Mouse (Mus musculus) CH12.LX (cell line): Measurements from ENCODE around the gene Eps15l1. TPM values are rescaled to one million over a fixed set of nuclear protein-coding genes. Genes with fewer than 3 reads are reported as not detected.

ENCODE experiments used
- DNase-seq: peaks from one replicate; pipeline ENCODE4 v3.0.0-alpha.2; 2013; ENCODE audit errors: extremely low read depth
- H3K27ac ChIP-seq: 2 replicates; pipeline ENCODE4 v1.5.1; 2012; ENCODE audit warnings: low read depth, mild to moderate bottlenecking, control low read depth, moderate library complexity; ENCODE audit not compliant: insufficient read depth
- H3K27me3 ChIP-seq: replicated peaks from 2 replicates; pipeline ENCODE3; 2012; ENCODE audit warnings: inconsistent platforms
- H3K36me3 ChIP-seq, 2 experiments: replicated peaks in 1 of 2; 2 replicates each; pipeline versions ENCODE3 to v1.6.1; 2012; ENCODE audit warnings: inconsistent platforms in 1 of 2, low read length in 1 of 2, mild to moderate bottlenecking in 1 of 2, mixed read lengths in 1 of 2, moderate library complexity in 1 of 2; ENCODE audit not compliant: control insufficient read depth in 1 of 2, insufficient read depth in 1 of 2
- H3K4me1 ChIP-seq, 2 experiments: 2 replicates each; pipeline ENCODE4 v1.6.1; 2012; ENCODE audit warnings: inconsistent platforms in 1 of 2, moderate library complexity in 1 of 2; ENCODE audit not compliant: insufficient read depth in 2 of 2, control insufficient read depth in 1 of 2
- H3K4me2 ChIP-seq: 2 replicates; pipeline ENCODE4 v1.6.1; 2012; ENCODE audit warnings: low read depth, mild to moderate bottlenecking, control low read depth; ENCODE audit not compliant: poor library complexity, insufficient read depth, severe bottlenecking
- H3K4me3 ChIP-seq, 3 experiments: fragments of 150-350 bp in 1 of 3; sonication (generic) in 1 of 3; replicated peaks in 1 of 3; 2 replicates each; pipeline versions ENCODE3 to v1.5.1; 2011 to 2012; ENCODE audit warnings: low read depth in 2 of 3, low read length in 2 of 3, mild to moderate bottlenecking in 2 of 3, moderate library complexity in 2 of 3, control low read depth in 1 of 3, improper control_type of control experiment in 1 of 3, inconsistent platforms in 1 of 3, mixed read lengths in 1 of 3; ENCODE audit not compliant: poor library complexity in 1 of 3
- H3K79me2 ChIP-seq: replicated peaks from 2 replicates; pipeline ENCODE4 v1.6.1; 2012; ENCODE audit warnings: mild to moderate bottlenecking, moderate library complexity; ENCODE audit not compliant: control insufficient read depth, poor library complexity, insufficient read depth, severe bottlenecking; ENCODE audit errors: extremely low read depth
- H3K9ac ChIP-seq: 2 replicates; pipeline ENCODE4 v1.6.1; 2012; ENCODE audit warnings: low read depth, mild to moderate bottlenecking, control low read depth, moderate library complexity; ENCODE audit not compliant: insufficient read depth
- H3K9me3 ChIP-seq: replicated peaks from 2 replicates; pipeline ENCODE3; 2012; ENCODE audit warnings: low read length, inconsistent platforms, mixed read lengths
- CHD1 ChIP-seq: IDR thresholded peaks from 2 replicates; pipeline ENCODE4 v1.6.1; 2012; ENCODE audit warnings: low read depth, low read length, improper control_type of control experiment, inconsistent platforms
- CHD2 ChIP-seq: IDR thresholded peaks from 2 replicates; pipeline ENCODE4 v1.6.1; 2011; ENCODE audit warnings: low read length, improper control_type of control experiment
- CTCF ChIP-seq, 2 experiments: IDR thresholded peaks in 1 of 2; conservative IDR thresholded peaks in 1 of 2; 2 replicates each; pipeline ENCODE4 v1.5.1; 2011 to 2012; ENCODE audit warnings: low read depth in 2 of 2, low read length in 2 of 2, improper control_type of control experiment in 1 of 2, inconsistent platforms in 1 of 2, mild to moderate bottlenecking in 1 of 2, moderate library complexity in 1 of 2
- E2F4 ChIP-seq: IDR thresholded peaks from 2 replicates; pipeline ENCODE4 v1.6.1; 2011; ENCODE audit warnings: low read depth, low read length, improper control_type of control experiment; ENCODE audit not compliant: insufficient replicate concordance
- ELF1 ChIP-seq: IDR thresholded peaks from 2 replicates; pipeline ENCODE4 v1.6.1; 2014; ENCODE audit warnings: low read depth, mild to moderate bottlenecking, inconsistent platforms, low read length, improper control_type of control experiment
- EP300 ChIP-seq: IDR thresholded peaks from 2 replicates; pipeline ENCODE4 v1.6.1; 2011; ENCODE audit warnings: low read length, improper control_type of control experiment
- ETS1 ChIP-seq: conservative IDR thresholded peaks from 2 replicates; pipeline ENCODE4 v1.6.1; 2012; ENCODE audit warnings: low read depth, mild to moderate bottlenecking, inconsistent platforms, low read length, improper control_type of control experiment, moderate library complexity
- GABPA ChIP-seq: IDR thresholded peaks from 2 replicates; pipeline ENCODE4 v1.6.1; 2012; ENCODE audit warnings: low read depth, low read length, improper control_type of control experiment, inconsistent platforms; ENCODE audit not compliant: insufficient replicate concordance
- HCFC1 ChIP-seq: IDR thresholded peaks from 2 replicates; pipeline ENCODE4 v1.6.1; 2012; ENCODE audit warnings: low read depth, mild to moderate bottlenecking, inconsistent platforms, low read length, improper control_type of control experiment
- IRF4 ChIP-seq: IDR thresholded peaks from 2 replicates; pipeline ENCODE4 v1.6.1; 2014; ENCODE audit warnings: low read depth, mild to moderate bottlenecking, inconsistent platforms, low read length, improper control_type of control experiment
- JUN ChIP-seq: IDR thresholded peaks from 2 replicates; pipeline ENCODE4 v1.6.1; 2011; ENCODE audit warnings: low read depth, mild to moderate bottlenecking, low read length, improper control_type of control experiment, moderate library complexity; ENCODE audit not compliant: insufficient read depth
- JUND ChIP-seq: conservative IDR thresholded peaks from 2 replicates; pipeline ENCODE4 v1.6.1; 2011; ENCODE audit warnings: low read depth, low read length, improper control_type of control experiment
- KAT2A ChIP-seq: IDR thresholded peaks from 2 replicates; pipeline ENCODE4 v1.6.1; 2012; ENCODE audit warnings: low read length, improper control_type of control experiment, inconsistent platforms; ENCODE audit not compliant: insufficient replicate concordance
- MAFK ChIP-seq: IDR thresholded peaks from 2 replicates; pipeline ENCODE4 v1.6.1; 2011; ENCODE audit warnings: low read length, improper control_type of control experiment; ENCODE audit not compliant: insufficient replicate concordance
- MAX ChIP-seq: IDR thresholded peaks from 2 replicates; pipeline ENCODE4 v1.6.1; 2011; ENCODE audit warnings: low read length, improper control_type of control experiment
- MAZ ChIP-seq: IDR thresholded peaks from 2 replicates; pipeline ENCODE4 v1.6.1; 2012; ENCODE audit warnings: low read depth, mild to moderate bottlenecking, inconsistent platforms, low read length, improper control_type of control experiment, moderate library complexity
- MEF2A ChIP-seq: IDR thresholded peaks from 2 replicates; pipeline ENCODE4 v1.6.1; 2014; ENCODE audit warnings: low read depth, mild to moderate bottlenecking, inconsistent platforms, low read length, improper control_type of control experiment, borderline replicate concordance
- MXI1 ChIP-seq: IDR thresholded peaks from 2 replicates; pipeline ENCODE4 v1.6.1; 2011; ENCODE audit warnings: mild to moderate bottlenecking, low read depth, low read length, improper control_type of control experiment
- MYC ChIP-seq: IDR thresholded peaks from 2 replicates; pipeline ENCODE4 v1.6.1; 2011; ENCODE audit warnings: low read depth, mild to moderate bottlenecking, improper control_type of control experiment, low read length
- NELFE ChIP-seq: IDR thresholded peaks from 2 replicates; pipeline ENCODE4 v1.6.1; 2011; ENCODE audit warnings: low read depth, low read length, improper control_type of control experiment
- NRF1 ChIP-seq: IDR thresholded peaks from 2 replicates; pipeline ENCODE4 v1.6.1; 2014; ENCODE audit warnings: low read depth, mild to moderate bottlenecking, inconsistent platforms, low read length, improper control_type of control experiment, moderate library complexity
- PAX5 ChIP-seq: IDR thresholded peaks from 2 replicates; pipeline ENCODE4 v1.6.1; 2012; ENCODE audit warnings: low read length, inconsistent platforms, mixed read lengths
- POLR2A ChIP-seq: IDR thresholded peaks from 2 replicates; pipeline ENCODE4 v1.6.1; 2011; ENCODE audit warnings: low read depth, mild to moderate bottlenecking, improper control_type of control experiment, low read length
- POLR2AphosphoS2 ChIP-seq: IDR thresholded peaks from 2 replicates; pipeline ENCODE4 v1.6.1; 2011; ENCODE audit warnings: low read depth, low read length, improper control_type of control experiment
- RAD21 ChIP-seq: IDR thresholded peaks from 2 replicates; pipeline ENCODE4 v1.6.1; 2011; ENCODE audit warnings: low read depth, mild to moderate bottlenecking, low read length, improper control_type of control experiment, moderate library complexity
- RCOR1 ChIP-seq: conservative IDR thresholded peaks from 2 replicates; pipeline ENCODE4 v1.6.1; 2012; ENCODE audit warnings: low read depth, mild to moderate bottlenecking, inconsistent platforms, low read length, improper control_type of control experiment
- SIN3A ChIP-seq: IDR thresholded peaks from 2 replicates; pipeline ENCODE4 v1.6.1; 2012; ENCODE audit warnings: low read length, improper control_type of control experiment, inconsistent platforms
- SMC3 ChIP-seq: IDR thresholded peaks from 2 replicates; pipeline ENCODE4 v1.6.1; 2011; ENCODE audit warnings: low read depth, low read length, improper control_type of control experiment
- TBP ChIP-seq: conservative IDR thresholded peaks from 2 replicates; pipeline ENCODE4 v1.6.1; 2011; ENCODE audit warnings: low read depth, low read length, improper control_type of control experiment
- TCF12 ChIP-seq: IDR thresholded peaks from 2 replicates; pipeline ENCODE4 v1.6.1; 2014; ENCODE audit warnings: low read depth, mild to moderate bottlenecking, inconsistent platforms, low read length, improper control_type of control experiment
- UBTF ChIP-seq: IDR thresholded peaks from 2 replicates; pipeline ENCODE4 v1.6.1; 2012; ENCODE audit warnings: low read depth, mild to moderate bottlenecking, inconsistent platforms, low read length, improper control_type of control experiment, moderate library complexity
- USF1 ChIP-seq: IDR thresholded peaks from 2 replicates; pipeline ENCODE4 v1.6.1; 2014; ENCODE audit warnings: low read depth, mild to moderate bottlenecking, inconsistent platforms, low read length, improper control_type of control experiment
- USF2 ChIP-seq: conservative IDR thresholded peaks from 2 replicates; pipeline ENCODE4 v1.6.1; 2011; ENCODE audit warnings: low read depth, low read length, improper control_type of control experiment
- ZC3H11A ChIP-seq: IDR thresholded peaks from 2 replicates; pipeline ENCODE4 v1.6.1; 2012; ENCODE audit warnings: low read depth, mild to moderate bottlenecking, inconsistent platforms, low read length, improper control_type of control experiment
- ZKSCAN1 ChIP-seq: IDR thresholded peaks from 2 replicates; pipeline ENCODE4 v1.6.1; 2012; ENCODE audit warnings: low read depth, inconsistent platforms, low read length, improper control_type of control experiment, borderline replicate concordance
- ZMIZ1 ChIP-seq: IDR thresholded peaks from 2 replicates; pipeline ENCODE4 v1.6.1; 2012; ENCODE audit warnings: low read depth, mild to moderate bottlenecking, inconsistent platforms, low read length, improper control_type of control experiment
- ZNF384 ChIP-seq: IDR thresholded peaks from 2 replicates; pipeline ENCODE4 v1.6.1; 2012; ENCODE audit warnings: low read depth, low read length, improper control_type of control experiment, inconsistent platforms
- dilution Hi-C: fragments of 300-500 bp; cut with MboI; formaldehyde crosslinking; loops from 2 replicates; pipeline ENCODE4 v1.14.3; 2020; ENCODE audit warnings: low sequenced_read_pairs; ENCODE audit not compliant: extremely low pct_unique_long_range_greater_than_20kb, extremely low pct_ligation_motif_present
- in situ Hi-C: fragments of 300-500 bp; cut with MboI; formaldehyde crosslinking; loops from 3 replicates; pipeline ENCODE4 v1.14.3; 2019; ENCODE audit warnings: low sequenced_read_pairs, low pct_ligation_motif_present, low pct_unique_long_range_greater_than_20kb, mixed read lengths
- polyA plus RNA-seq: library from polyadenylated mRNA; unstranded; fragments of >175 nt; gene quantifications from 2 replicates; pipeline ENCODE4 v1.2.1, GENCODE M21; 2012; ENCODE audit warnings: low read depth; ENCODE audit not compliant: insufficient read length
- total RNA-seq, 2 experiments: library from RNA; depleted of rRNA; stranded (reverse); fragments of 300-350 nt in 1 of 2; fragments of >200 nt in 1 of 2; gene quantifications; 2 replicates each; pipeline ENCODE4 v1.2.3; 2012 to 2014

Eps15l1 gene
- total RNA-seq (2012; rRNA removed) = 25.1 and 25.6 TPM in 2 replicates
- total RNA-seq (2014; rRNA removed) = 21.7 and 22.2 TPM in 2 replicates
- 48.3 and 49.4 TPM in 2 replicates for polyA plus RNA-seq

- no peaks in the 10 kb centered on the region for H3K27me3 ChIP-seq
- dilution Hi-C loops = no loop called here
- peak within 1 kb of the TSS; percentile 74 for H3K9ac ChIP-seq
- in situ Hi-C loops = no loop called here
- peak within 1 kb of the TSS; percentile 68 for H3K4me2 ChIP-seq
- H3K4me3 ChIP-seq = peak within 1 kb of the TSS; percentile 68 to 84 (median 72)
- no peak within 1 kb of the TSS; the same call in 1 of the 2 replicates for H3K27ac ChIP-seq
- H3K4me1 ChIP-seq = peaks cover 9 to 41% of the 10 kb centered on the region in 2 experiments
- H3K79me2 ChIP-seq = peaks cover 32% of the 10 kb centered on the region
- peak; percentile 99 for DNase-seq
- H3K36me3 ChIP-seq = peaks cover 0 to 31% of the 10 kb centered on the region in 2 experiments
- H3K9me3 ChIP-seq = no peaks in the 10 kb centered on the region
- TF ChIP-seq ZC3H11A (no peak), ELF1 (peak; percentile 53; the same call in 1 of the 2 replicates), UBTF (no peak), RAD21 (no peak), MXI1 (peak; percentile 90), MAX (peak; percentile 91), E2F4 (no peak), TBP (peak; percentile 60), JUN (no peak), CHD1 (no peak), TCF12 (peak; percentile 77), USF2 (no peak; the same call in 1 of the 2 replicates), IRF4 (no peak; the same call in 1 of the 2 replicates), MAFK (no peak), CHD2 (0 out of 2 replicates have a peak, but pooled peaks have one; percentile 15), CTCF (conservative IDR thresholded peaks at IDR 0.05 in 1 of 2, IDR thresholded peaks at IDR 0.05 in 1 of 2; ENCODE audit: low read depth in 2 of 2, low read length in 2 of 2) (no peak), SMC3 (no peak), EP300 (0 out of 2 replicates have a peak, but pooled peaks have one; percentile 25), ZMIZ1 (peak; percentile 69), NELFE (peak; percentile 81), PAX5 (no peak), NRF1 (peak; percentile 97), RCOR1 (no peak), MYC (peak; percentile 95), GABPA (no peak), ZKSCAN1 (no peak), JUND (no peak), SIN3A (peak; percentile 55; the same call in 1 of the 2 replicates), KAT2A (no peak), MAZ (no peak), HCFC1 (peak; percentile 67), ETS1 (peak; percentile 49; the same call in 1 of the 2 replicates), USF1 (peak; percentile 57), ZNF384 (no peak), POLR2A (peak; percentile 88), POLR2AphosphoS2 (peak; percentile 60; the same call in 1 of the 2 replicates), MEF2A (peak; percentile 13; the same call in 1 of the 2 replicates)
These were observed at the start of gene Eps15l1 for GRCm38 (mm10) chr8:72421362-72422335. Gene Eps15l1 (minus strand): TSS chr8:72421460.
